Mouse (Mus musculus) layer of hippocampus, adult 8-10 months (tissue): ENCODE data around the gene Atmin. TPM values are rescaled to one million over a fixed set of nuclear protein-coding genes. Genes with fewer than 3 reads are reported as not detected.

Experiments used
- DNase-seq, 2 experiments: peaks; one replicate each; pipeline ENCODE4 v3.0.0; 2022; ENCODE audit warnings: low spot score in 2 of 2
- total RNA-seq, 4 experiments: library from RNA; stranded (reverse); gene quantifications; 2 replicates each; pipeline ENCODE4 v1.2.4; 2022

Atmin gene
- total RNA-seq, 4 experiments from 2014 or later = 44.4 to 47.7 (median 45.2) TPM

DNA sequence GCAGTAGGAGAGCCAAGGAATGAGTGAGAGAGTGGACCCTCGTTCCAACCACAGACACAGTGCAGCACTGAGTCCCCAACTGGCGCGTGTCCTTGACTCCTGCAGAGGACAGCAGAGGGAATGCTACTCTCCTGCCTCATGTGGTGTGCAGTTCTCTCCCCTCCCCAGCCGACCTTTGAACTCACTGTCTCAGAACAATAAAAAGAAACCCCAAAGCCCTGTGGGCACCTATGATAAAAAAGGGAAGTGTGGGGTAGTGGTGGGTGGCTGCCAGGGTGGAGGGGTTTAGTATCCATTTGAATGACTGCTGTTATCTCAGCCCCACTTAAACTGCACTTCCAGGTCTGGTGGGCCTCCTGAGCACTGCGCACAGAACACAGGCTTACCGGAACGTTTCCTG lies 4.4 kb downstream of the Atmin start:
- no peak for DNase-seq

GRCm38 (mm10) chr8:116951369-116951768 lies 8.2 kb downstream of the Atmin start:
- DNase-seq = no peak

DNA sequence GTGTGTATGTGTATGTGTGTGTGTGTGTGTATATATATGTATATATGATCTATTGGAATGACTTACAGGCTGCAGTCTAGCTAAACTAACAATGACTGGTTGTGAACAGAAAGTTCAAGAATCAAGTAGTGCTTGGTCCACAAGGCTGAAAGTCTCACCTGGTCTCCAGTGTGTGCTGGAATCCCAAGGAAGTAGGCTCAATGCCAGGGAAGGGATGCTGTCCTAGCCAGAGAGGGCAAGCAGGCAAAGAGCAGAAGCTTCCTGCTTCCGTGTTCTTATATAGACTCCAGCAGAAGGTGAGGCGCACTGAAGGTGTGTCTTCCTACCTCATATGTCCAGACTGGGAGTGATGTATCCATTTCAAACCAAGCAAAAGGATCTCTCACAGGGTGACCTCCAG lies 8.6 kb downstream of the Atmin start:
- DNase-seq = no peak

DNA sequence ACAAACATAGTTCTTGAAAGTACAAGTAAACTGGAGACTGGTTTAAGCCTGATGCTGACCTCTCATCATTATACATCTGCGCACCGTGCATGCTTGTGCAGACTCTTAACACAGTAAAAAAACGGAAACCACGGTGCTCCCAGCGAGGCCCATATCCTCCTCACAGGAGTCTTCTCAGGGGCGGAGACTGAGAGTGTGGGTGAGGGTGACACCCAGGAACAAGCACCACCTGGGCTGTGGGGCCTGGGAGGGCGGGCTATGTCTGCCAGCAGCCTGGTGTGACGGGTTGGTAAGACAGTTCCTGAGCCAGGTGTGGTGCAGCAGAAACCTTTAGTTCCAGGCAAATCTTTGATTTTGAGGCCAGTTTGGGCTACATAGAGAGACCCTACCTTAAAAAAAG lies 9.2 kb downstream of the Atmin start:
- no peak for DNase-seq

DNA sequence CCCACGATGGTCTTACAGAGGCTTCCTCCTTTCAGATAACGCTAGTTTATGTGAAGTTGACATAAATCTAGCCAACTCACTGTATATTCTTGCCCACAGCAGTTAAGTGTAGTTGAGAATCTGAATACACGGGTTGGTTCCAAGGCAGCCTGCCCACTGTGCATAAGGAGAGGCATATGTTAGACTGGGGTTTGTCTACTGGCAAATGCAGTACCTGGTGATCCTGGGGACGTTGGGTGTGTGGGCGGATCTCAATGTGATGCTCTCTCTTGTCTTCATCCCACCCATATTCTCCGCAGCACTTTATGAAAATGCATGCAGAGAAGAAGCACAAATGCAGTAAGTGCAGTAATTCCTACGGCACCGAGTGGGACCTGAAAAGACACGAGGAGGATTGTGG lies 11.2 kb downstream of the Atmin start:
- DNase-seq = peak; percentile 83 to 88

- no peak for DNase-seq
Measured at GRCm38 (mm10) chr8:116969531-116969930, 26.3 kb downstream of the Atmin start.

DNA sequence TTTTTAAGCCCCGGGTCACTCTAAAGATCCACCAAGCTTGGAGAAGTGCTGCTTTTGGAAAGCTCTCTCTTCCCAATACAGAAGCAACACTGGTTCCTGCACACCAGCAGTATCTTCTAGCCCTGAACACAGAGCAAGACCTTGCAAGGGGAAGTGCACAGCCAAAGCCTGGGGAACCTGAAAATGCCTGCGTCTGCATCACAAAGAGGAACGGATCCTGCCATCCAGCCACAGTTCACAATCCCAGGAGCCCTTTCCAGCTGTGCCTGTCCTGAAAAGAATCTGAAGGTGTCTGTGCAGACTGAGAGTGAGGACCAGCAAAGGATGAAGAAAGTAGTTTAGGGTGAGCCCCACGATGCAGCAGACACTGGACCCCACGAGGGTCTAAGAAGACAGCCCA lies 31.9 kb downstream of the Atmin start:
- no peak for DNase-seq

- no peak for DNase-seq
Measured at GRCm38 (mm10) chr8:116975606-116976005, 32.4 kb downstream of the Atmin start.

DNA sequence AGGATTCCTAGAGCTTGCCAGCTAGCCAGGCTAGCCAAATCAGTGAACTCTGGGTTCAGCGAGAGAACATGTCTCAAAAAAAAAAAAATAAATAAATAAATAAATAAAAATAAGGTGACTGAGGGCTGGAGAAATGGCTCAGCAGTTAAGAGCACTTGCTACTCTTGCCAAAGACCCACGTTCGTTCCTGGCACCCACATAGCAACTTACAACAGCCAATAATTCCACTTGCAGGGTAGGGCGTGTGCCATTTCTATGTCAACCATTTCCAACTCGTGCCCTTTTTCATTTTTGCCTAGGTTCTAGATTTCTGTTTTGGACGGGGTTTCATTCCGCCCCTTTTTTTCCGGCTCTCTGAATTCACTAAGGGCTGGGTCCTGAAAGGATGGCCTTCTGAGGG lies 34.9 kb downstream of the Atmin start:
- DNase-seq = no peak

GRCm38 (mm10) chr8:116978631-116979256 lies 35.6 kb downstream of the Atmin start, which contains the start of gene 1700030J22Rik:
Gene 1700030J22Rik, minus strand, starts transcription at chr8:116978959.
- DNase-seq = peak; percentile 97

GRCm38 (mm10) chr8:116980117-116980516 lies 36.9 kb downstream of the Atmin start:
- peak in 1 of 2 experiments; percentile 53 for DNase-seq

GRCm38 (mm10) chr8:116989842-116990241 lies 46.6 kb downstream of the Atmin start:
- DNase-seq = no peak

- no peak for DNase-seq
Measured at GRCm38 (mm10) chr8:116991241-116991640, 48.0 kb downstream of the Atmin start.

DNA sequence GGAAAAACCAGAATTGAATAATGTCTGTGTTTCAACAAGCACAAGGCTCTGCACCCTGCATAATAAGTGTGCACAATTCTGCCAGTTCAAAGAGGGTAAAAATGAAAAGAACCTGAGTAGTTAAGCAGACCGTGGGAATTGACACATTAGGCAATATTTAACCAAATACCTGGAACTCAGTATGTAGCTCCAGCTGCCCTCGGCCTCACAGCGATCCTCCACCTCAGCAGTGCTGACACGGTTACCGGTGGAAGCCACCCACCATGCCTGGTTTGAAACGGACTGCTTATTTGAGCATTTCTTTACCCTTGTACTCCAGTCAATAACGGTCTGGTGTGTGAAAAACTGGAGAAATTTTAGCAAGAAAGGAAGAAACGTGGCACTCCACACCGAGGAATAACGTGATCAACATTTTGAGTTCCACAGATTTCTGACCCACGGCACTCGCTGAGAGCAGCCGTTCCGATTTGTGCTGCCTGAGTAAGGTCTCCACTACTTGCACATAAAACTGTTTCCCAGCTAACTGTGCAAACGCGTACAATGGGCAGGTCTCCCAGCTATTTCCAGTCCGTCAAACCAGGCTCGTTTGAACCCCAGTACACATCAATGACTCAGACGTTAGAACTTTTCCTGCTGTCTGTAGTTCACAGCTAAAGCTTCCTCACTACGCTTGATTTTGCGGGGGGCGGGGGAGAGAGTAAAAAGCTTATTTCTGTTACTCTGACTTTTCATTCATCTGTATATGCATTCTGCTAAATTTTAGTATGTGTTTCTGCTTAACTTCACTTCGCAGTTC lies 49.2 kb downstream of the Atmin start:
- DNase-seq = no peak

GRCm38 (mm10) chr8:116993095-116993867 lies 50.1 kb downstream of the Atmin start, which contains the start of gene Gcsh:
Gene Gcsh, minus strand, starts transcription at chr8:116993537.
- peak; percentile 97 to 98 for DNase-seq

DNA sequence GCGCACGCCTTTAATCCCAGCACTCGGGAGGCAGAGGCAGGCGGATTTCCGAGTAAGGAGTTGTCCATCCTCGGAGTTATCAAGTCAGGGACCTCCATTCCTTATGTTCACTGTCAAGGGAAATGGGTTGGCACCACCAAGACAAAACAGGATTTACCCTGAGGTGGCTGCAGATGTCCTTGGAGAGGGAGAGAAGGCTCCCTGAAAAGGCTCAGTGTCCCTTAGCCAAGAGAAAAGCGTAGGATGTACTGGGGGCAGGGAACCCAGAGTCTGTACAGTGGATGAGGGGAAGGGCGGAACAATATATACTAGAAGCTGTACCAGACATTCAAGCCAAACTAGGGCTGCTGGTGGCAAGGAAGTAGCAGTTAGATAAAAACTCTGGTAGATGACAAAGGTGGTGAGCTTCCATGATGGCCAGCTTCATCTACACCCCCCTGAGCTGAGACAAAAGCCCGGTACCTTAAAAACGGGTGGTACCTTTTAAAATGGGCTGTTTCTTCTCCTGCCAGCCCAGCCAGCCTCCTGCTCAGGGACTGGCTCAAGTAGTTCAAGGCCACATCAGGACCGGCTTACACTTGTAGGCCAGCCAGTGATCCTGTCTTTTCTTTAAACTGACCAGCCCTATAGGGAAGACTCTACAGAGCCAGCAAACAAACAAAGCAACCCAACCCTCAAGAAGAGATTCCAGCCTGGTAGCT lies 51.0 kb downstream of the Atmin start:
- no peak for DNase-seq

Other genes with a start within 250 kb of the Atmin start
- gene Cdyl2, start 210.4 kb upstream of the Atmin start, total RNA-seq = 10 to 100 TPM in 1 of 4 experiments, 1 to 10 TPM in 3; 9.2 to 10.3 (median 9.5) TPM
- 10 to 100 TPM; 11.8 to 13.6 (median 13.1) TPM for gene Cmc2, start 21.9 kb upstream of the Atmin start, total RNA-seq
- 1 to 10 TPM; 1.1 to 1.9 (median 1.6) TPM for gene Cenpn, start 21.7 kb upstream of the Atmin start, total RNA-seq
- gene 1700030J22Rik, start 35.6 kb downstream of the Atmin start, total RNA-seq = 10 to 100 TPM in 1 of 4 experiments, 1 to 10 TPM in 3; 7.3 to 10.6 (median 8.6) TPM
- gene Gcsh, start 50.1 kb downstream of the Atmin start, total RNA-seq = 10 to 100 TPM; 46.0 to 53.2 (median 48.7) TPM
- gene Pkd1l2, start 139.1 kb downstream of the Atmin start, total RNA-seq = under 1 TPM in 3 of 4 experiments, not detected in 1; 0.06 to 0.27 (median 0.11) TPM
- under 1 TPM in 3 of 4 experiments, not detected in 1; 0.14 to 0.47 (median 0.20) TPM for gene Bco1, start 152.5 kb downstream of the Atmin start, total RNA-seq
- 10 to 100 TPM; 18.1 to 20.3 (median 19.0) TPM for gene Gan, start 214.7 kb downstream of the Atmin start, total RNA-seq